Mouse (Mus musculus): ENCODE measurements around the gene Cks1brt.
A peak's percentile ranks its signal among the peaks of the same experiment; 100 is the strongest.
"Not testable (repeated sequence)": the region's sequence is repeated elsewhere in the genome, so short reads cannot be mapped to it uniquely, and the experiment has no call there.

Gene Cks1brt

GRCm38 (mm10) chr8:85151624-85152023, at the start of gene Cks1brt:
TSS of gene Cks1brt (plus strand) at chr8:85151924.
- no peak for DNase-seq (ENCODE audit: low spot score in 2 of 2)

DNA sequence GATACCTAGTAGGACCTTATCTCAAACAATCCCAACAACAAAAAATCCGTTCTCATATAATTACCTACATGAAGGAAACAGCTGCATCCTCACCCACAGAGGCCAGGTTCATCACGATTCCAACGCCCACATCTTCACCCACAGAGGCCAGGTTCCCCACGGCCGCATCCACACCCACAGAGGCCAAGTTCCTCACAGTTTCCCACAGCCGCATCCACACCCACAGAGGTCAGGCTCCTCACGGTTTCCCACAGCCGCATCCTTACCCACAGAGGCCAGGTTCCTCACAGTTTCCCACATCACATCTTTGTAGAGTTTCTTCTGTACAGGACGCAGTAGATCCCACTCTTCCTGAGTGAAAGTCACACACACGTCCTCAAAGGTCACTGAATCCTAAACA, 38.5 kb upstream of the Cks1brt start:
- DNase-seq (ENCODE audit: low spot score in 2 of 2), result no peak

DNA sequence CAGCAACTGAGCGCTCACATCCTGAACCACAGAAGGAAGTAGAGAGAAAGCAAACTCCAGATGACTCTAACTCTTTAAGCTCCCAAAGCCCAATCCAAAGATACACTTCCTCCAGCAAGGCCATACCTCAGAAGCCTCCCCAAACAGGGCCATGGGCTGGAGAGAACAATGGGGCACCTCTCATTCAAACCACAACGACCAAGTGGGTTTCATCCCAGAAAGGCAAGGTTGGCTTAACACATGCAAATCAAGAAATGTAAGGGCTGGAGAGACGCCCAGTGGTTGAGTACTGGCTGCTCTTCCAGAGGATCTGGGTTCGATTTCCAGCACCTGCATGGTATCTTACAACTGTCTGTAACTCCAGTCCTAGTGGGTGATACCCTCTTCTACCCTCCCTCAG, 36.2 kb upstream of the Cks1brt start:
- DNase-seq (ENCODE audit: low spot score in 2 of 2), result no peak

- DNase-seq (ENCODE audit: low spot score in 2 of 2), result no peak
Measured at GRCm38 (mm10) chr8:85116984-85117383, 34.7 kb upstream of the Cks1brt start.

DNA sequence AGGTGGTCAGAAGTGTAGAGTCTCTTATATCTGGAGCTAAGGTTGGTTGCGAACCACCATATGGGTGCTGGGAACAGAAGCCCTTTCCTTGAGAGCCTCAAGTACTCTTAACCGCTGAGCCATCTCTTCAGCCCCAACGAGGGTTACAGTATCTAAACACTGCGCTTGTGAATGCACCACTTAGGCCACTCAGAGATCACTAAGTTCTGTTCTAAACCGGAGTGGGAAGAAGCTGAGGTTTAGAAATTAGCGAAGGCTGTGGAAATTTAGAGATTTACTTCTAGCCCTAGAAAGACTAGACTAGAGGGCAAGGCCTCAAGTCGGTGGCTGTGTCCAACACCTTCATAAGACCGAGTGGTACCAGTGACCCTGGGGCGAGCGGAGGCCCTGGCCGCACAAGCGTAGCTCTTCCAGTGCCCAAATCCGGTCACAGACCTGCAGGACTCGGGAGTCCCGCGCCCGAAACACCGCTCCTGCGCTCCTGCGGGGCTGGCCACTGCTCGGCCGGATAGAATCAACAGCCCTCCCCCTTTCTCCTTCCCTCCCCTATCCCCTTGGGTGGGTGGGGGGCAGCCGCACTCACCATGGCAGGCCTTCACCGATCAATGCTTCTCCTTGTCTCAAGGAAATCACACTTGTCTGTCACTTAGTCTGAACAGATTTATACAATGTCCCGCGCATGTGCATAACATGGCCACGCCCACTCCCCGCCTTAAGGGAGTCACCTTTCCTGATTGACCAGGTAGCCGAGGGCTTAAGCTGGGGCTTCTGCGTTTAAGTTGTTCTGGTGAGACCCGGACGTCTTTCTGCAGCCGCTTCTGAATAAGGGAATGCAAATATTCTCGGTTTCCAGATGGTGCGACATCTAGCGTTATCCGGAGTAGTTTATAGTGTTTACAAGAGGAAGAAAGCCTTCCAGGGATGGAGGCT, 32.4 kb upstream of the Cks1brt start:
- DNase-seq (ENCODE audit: low spot score in 2 of 2), result peak in 1 of 2 experiments; percentile 14

GRCm38 (mm10) chr8:85120251-85120650, 31.5 kb upstream of the Cks1brt start:
- not testable (repeated sequence) for DNase-seq (ENCODE audit: low spot score in 2 of 2)

GRCm38 (mm10) chr8:85122995-85123394, 28.7 kb upstream of the Cks1brt start, which contains the start of gene Zfp791:
TSS of gene Zfp791 (minus strand) at chr8:85123095.
- DNase-seq (ENCODE audit: low spot score in 2 of 2), result no peak

- no peak for DNase-seq (ENCODE audit: low spot score in 2 of 2)
Measured at GRCm38 (mm10) chr8:85123691-85124090, 28.0 kb upstream of the Cks1brt start.

GRCm38 (mm10) chr8:85132335-85132734, 19.4 kb upstream of the Cks1brt start:
- DNase-seq (ENCODE audit: low spot score in 2 of 2), result no peak

DNA sequence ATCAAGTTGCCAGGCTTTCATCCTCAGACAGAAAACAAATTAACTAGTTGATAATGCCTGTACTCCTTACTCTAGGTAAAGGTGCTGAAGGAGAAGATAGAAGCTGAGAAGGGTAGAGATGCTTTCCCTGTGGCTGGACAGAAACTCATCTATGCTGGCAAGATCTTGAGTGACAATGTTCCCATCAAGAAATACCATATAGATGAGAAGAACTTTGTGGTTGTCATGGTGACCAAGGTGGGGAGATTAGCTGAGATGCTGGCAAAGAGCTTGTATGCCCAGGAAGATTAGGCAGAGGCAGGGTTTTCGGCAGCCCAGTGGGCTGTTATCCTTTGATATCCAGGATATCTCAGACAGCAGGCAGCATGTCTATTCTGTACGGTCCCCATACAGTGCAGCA, 16.0 kb upstream of the Cks1brt start:
- not testable (repeated sequence) for DNase-seq (ENCODE audit: low spot score in 2 of 2)

GRCm38 (mm10) chr8:85142516-85142915, 9.2 kb upstream of the Cks1brt start:
- DNase-seq (ENCODE audit: low spot score in 2 of 2), result no peak

GRCm38 (mm10) chr8:85171291-85171690, 19.6 kb downstream of the Cks1brt start:
- peak in 1 of 2 experiments; percentile 10 for DNase-seq (ENCODE audit: low spot score in 2 of 2)

DNA sequence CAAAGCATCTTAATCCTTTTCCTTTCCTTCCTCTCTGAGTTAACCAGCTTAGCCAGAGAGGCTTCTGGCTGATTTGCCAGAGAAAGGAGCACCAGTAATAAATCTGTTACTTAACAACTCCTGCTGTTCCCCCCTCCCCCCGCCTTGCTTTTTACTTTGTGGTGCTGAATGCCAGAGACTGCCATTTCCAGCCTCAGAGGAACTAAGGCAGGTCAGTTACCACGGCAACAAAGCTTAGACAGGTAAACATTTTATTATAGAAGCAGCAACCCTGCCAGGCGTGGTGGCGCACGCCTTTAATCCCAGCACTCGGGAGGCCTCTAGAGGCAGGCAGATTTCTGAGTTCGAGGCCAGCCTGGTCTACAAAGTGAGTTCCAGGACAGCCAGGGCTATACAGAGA, 24.2 kb downstream of the Cks1brt start:
- DNase-seq (ENCODE audit: low spot score in 2 of 2), result no peak

DNA sequence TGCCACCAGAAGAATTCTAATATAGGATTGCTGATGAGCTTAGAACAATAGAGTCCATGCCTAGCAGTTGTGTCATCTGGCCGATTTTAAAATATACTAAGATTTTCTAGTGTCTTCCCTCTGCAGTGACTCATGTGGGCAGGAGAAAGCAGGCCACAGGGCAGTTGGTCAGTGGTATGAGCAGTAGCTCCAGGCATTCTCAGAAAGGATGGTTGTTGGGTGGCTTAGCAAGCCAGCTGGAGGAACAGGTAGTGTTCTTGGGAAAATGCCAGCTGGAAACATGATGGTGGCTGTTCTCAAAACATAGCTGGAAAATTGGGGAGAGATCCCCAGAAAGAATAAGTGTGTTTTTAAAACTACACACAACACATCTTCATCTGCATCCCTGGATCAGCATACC, 40.6 kb downstream of the Cks1brt start:
- DNase-seq (ENCODE audit: low spot score in 2 of 2), result no peak

DNA sequence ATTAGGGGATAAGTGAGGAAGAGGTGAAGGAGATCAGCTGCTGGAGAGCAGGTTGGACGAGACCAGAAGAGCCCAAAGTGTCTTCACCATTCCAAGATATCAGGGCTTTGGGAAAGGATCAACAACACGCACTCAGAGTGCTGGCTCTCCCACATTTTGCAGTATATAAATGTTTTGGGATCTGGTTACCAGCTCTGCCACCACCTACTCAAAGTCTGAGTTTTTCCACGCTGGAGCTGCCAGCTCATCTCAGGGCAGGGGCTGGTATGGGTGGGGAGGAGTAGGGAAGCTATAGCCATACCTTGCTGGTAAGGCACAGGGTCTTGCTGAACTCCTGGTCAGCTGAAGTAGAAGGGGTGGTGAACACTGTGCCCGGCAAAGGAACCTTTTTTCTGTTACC, 68.5 kb downstream of the Cks1brt start:
- DNase-seq (ENCODE audit: low spot score in 2 of 2), result no peak

DNA sequence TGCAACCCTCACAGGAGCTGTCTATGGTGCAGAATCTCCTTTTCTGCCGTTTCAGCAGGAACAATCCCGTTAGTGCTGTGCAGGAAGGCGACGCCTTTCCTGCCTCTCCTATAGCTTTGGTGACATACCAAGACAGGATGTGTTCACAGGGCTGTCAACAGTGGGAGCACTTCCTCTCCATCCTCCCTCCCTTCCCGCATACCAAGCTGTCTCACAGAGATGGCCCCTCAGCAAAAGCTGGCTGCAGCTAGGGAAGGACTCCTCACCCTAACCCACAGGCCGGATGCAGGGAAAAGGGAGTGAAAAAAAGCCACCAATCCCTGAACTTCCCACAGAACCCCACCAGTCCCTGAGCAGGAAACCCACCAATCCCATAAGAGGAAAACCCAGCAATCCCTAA, 69.3 kb downstream of the Cks1brt start:
- no peak for DNase-seq (ENCODE audit: low spot score in 2 of 2)

Measured in spleen, postnatal 14 days (tissue).